Mouse (Mus musculus) layer of hippocampus, adult 8-10 months (tissue): ENCODE measurements around the gene Arrdc2. TPM values are rescaled to one million over a fixed set of nuclear protein-coding genes. Genes with fewer than 3 reads are reported as not detected.

Experiments
- DNase-seq, 2 experiments: peaks; one replicate each; pipeline ENCODE4 v3.0.0; 2022; ENCODE audit warnings: low spot score in 2 of 2
- total RNA-seq, 4 experiments: library from RNA; stranded (reverse); gene quantifications; 2 replicates each; pipeline ENCODE4 v1.2.4; 2022

Arrdc2 gene
- total RNA-seq, 4 experiments from 2014 or later, result 14.8 to 25.8 (median 21.3) TPM

DNA sequence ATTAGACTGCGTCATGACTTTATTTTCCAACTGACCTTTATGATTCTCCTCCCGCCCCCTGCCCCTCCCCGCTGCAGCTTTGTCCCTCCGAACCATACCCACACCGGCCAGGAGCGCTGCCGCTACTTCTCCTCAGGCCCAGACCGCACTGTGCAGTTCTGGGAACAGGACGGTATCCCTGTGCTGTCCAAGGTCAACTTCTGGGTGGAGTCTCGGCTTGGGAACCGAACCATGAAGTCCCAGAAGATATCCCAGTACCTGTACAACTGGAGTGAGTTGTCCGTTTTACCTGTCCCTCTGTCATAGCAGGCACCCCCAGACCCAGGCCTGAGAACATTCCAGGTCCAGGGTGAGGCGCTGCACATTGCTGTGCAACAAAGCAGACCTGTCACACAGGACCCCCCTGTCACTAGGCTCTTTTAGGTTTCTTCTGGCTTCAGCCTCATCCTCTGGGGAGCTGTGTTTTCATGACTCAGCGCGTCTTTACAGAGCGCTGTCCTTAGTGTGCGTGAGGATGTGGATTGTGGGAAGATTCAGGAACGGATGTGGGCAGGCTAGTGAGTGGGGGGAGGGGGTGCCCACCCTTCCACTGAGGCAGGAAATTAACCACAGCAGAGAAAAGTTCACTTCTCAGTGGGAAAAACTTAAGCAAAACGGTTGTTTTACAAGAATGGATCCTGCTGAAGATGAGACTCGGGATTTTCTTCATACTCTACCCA lies 28.4 kb downstream of the Arrdc2 start:
- DNase-seq, result no peak

- no peak for DNase-seq
Measured at GRCm38 (mm10) chr8:70808955-70809701, 30.4 kb downstream of the Arrdc2 start.

DNA sequence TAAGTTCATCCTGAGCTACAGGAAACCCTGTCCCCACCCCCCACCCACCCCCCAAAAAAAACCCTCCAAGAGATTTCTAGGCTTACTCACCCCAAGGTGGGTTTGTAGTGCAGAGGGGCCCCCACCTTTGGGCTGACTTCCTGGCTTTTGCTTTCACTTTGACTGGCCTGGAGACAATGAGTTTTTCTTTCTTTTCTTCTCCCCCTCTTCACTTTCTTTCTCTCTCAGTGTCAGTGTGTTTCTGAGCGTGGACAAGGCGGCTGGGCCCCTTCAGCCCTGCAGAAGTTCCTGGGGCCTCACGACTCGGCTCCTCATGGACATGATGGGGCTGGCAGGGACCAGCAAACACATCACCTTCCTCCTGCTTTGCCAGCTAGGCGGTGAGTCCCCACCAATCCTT lies 31.3 kb downstream of the Arrdc2 start, which contains the start of gene Il12rb1:
Il12rb1 (plus strand) TSS at position 211 of the 400 bp plus-strand sequence.
- no peak for DNase-seq

GRCm38 (mm10) chr8:70807304-70807703 lies 32.2 kb downstream of the Arrdc2 start:
- peak in 1 of 2 experiments; percentile 62 for DNase-seq

DNA sequence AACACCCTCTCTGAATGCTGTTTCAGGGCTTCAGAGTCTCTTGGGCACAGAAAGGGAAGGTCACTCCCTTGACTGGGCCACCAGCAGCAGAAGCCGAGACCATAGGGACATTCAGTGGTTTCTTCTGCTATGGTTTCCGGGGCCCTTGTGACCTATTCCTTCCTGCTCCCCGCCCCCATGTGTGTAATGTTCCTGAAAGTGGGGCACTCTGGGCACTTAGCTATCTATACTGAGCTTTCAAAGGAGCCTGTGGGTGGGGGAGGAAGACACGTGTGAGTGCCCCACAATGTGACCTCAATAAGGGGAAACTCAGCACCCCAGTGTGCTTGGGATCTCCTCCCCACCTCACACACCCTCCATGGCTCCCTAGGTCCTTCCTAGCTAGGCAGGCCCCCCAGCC lies 33.0 kb downstream of the Arrdc2 start:
- no peak for DNase-seq

GRCm38 (mm10) chr8:70804481-70805206 lies 34.9 kb downstream of the Arrdc2 start, which contains the start of gene Mast3:
Gene Mast3, minus strand, starts transcription at chr8:70805054.
- DNase-seq, result peak in 1 of 2 experiments; percentile 79

- DNase-seq, result peak in 1 of 2 experiments; percentile 67
Measured at GRCm38 (mm10) chr8:70803761-70804480, 35.6 kb downstream of the Arrdc2 start.

- no peak for DNase-seq
Measured at GRCm38 (mm10) chr8:70802786-70803510, 36.6 kb downstream of the Arrdc2 start.

DNA sequence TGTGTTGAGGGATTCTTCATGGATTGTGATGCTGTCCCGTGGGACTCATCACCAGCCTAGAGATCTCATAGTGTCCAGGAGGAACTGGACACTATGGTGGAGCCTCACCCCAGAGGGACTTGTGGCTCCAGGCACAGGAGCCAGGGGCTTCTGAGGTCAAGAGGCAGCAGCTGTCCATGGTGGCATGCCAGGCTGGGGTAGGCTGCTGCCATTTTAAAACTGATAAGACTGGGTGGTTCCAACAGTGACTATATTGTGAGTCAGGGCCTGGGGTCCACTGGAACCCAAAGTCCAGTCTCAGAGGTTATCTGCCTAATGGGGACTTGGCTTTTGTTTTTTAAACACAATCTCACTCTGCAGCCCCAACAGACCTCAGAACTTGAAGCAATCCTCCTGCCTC lies 37.7 kb downstream of the Arrdc2 start:
- DNase-seq, result no peak

- DNase-seq, result peak in 1 of 2 experiments; percentile 89
Measured at GRCm38 (mm10) chr8:70801156-70801555, 38.4 kb downstream of the Arrdc2 start.

GRCm38 (mm10) chr8:70800648-70801047 lies 38.9 kb downstream of the Arrdc2 start:
- peak in 1 of 2 experiments; percentile 62 for DNase-seq

- DNase-seq, result peak; percentile 78 to 81
Measured at GRCm38 (mm10) chr8:70798281-70798680, 41.2 kb downstream of the Arrdc2 start.

DNA sequence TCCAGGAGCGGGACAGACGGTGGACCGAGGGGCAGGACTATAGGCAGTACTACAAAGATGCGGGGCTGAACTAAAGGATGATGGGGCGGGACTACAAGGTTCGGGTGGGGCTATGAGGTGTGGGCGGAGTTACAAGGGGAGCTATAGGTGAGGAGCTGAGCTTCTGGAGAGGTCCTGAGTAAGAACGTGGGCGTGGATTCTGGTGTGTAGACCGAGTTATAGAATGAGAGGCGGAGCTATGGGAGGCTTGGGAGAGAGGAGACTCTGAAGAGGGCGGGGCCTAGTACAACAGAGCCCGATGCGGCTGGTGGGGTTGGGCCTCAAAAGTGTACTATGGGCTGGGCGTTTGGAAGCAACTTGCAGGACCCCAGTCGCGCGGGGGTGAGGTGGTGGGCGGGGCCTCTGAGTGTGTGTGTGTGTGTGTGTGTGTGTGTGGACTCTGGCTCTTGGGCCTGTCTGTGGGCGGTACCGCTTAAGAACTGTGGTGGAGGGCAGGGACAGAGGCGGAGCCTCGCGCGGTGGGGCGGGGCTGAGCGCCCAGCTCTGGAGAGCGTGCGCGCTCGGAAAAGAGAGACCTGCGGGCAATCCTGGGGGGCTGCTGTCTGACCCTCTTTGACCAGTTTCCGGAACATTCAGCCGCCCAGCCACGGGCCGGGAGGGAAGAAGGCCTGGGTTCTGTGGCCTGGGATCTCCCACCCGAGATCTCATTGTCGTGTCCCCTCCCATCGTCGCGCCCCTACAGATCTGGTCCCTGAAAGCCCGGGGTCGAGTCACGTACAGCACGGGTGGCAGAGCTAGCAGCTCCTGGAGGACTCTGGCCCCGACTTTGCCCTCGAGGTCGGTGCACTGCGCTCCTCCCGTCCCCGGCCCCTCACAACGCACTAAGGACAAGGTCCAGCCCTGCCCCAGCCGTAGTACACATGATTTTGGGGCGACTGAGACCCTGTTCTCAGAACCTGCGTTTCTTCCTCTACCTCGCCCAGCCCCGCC lies 42.1 kb downstream of the Arrdc2 start:
- DNase-seq, result peak; percentile 88 to 94

DNA sequence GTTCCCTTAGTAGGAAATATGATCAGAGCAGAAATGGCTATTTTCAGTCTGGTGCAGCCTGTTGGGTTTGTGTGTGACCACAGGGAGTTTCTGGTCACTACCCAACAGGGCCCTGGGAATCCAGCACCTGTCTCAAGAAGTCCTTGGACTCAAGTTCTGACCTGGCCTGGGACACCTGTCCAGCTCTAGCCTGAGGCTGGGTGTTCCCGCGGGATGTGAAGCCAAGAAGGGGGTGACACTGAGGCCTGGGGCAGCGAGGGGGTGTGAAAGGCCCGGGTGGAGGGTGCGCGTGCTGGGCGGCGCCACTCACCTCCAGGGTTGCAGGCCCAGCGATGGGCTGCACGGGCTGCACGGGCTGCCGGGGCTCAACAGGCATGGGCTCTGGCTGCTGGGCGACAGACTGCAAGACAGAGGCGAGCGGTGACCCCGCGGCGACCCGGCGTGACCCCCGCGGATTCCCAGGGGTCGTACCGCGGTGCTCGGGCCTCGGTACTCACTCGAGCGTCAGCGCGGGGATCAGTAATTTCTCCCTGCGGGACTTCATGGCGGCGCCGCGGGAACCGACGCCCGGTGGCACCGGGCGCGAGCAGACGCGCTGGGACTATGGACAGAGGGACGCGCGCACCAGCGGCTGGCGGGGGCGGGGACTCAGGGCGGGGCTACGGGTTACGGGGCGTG lies 43.0 kb downstream of the Arrdc2 start:
- peak in 1 of 2 experiments; percentile 37 for DNase-seq

- no peak for DNase-seq
Measured at GRCm38 (mm10) chr8:70795370-70795769, 44.1 kb downstream of the Arrdc2 start.

GRCm38 (mm10) chr8:70794215-70794614 lies 45.3 kb downstream of the Arrdc2 start:
- no peak for DNase-seq

DNA sequence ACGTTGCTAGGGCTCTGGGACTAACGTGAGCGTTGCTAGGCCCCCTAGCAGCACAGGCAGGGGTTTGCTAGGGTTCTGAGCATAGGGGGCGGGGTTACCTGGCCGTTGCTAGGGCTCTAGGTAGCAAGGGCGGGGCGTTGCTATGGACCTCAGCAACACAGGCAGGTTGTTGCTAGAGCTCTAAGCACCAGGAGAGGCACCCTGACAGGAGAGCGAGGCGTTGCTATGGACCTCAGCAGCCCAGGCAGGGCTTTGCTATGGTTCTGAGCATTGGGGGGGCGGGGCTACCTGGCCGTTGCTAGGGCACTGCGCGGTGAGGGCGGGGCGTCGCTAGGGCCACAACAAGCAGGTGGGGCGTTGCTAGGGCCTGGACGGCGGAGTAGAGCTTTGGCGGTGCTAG lies 46.8 kb downstream of the Arrdc2 start:
- no peak for DNase-seq

DNA sequence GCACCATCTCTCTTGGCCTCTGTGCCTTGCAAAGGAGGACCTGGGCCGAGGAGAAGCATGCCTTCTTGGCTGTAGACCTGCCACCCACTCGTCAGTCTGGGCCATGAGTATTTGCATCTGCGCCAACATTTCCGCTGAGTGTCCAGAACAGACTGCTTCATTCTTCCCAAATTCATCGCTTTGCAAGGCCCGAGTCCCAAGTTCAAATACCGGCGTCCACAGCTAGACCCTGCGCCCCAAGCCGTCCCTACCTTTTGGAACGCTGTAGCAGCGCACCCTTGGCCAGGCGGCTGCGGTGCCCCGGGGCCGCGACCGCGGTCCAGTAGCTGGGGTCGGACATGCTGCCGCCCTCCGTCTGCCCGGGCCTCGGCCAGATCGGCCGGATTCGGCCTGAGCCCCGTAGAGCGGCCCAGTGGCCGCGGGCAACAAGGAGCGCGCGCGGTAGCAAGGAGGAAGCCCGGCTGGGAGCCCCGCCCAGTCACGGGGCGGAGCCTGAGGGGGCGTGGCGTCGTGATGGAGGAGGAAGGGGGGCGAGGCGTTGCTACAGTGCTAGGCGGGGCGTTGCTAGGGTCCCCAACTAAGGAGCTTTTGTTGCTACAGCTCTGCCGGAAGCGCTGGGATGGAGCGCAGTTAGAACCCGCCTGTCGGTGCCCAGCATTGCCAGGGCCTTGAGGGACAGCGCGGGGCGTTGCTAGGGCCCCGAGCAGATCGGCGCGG lies 47.4 kb downstream of the Arrdc2 start:
- peak; percentile 95 to 97 for DNase-seq
